Mouse (Mus musculus) E14TG2a.4 (cell line): ENCODE results near the gene Gp9.

ENCODE experiments used
- H3K27me3 ChIP-seq: 2 replicates; pipeline ENCODE4 v1.6.1; 2014; ENCODE audit warnings: low read length, control low read depth; ENCODE audit not compliant: insufficient read depth
- H3K36me3 ChIP-seq: 2 replicates; pipeline ENCODE4 v1.6.1; 2014; ENCODE audit warnings: low read length, control low read depth; ENCODE audit not compliant: insufficient read depth
- H3K4me1 ChIP-seq: replicated peaks from 2 replicates; pipeline ENCODE4 v1.6.1; 2014; ENCODE audit warnings: low read depth, low read length, control low read depth
- H3K4me3 ChIP-seq: replicated peaks from 2 replicates; pipeline ENCODE4 v1.5.1; 2014; ENCODE audit warnings: mild to moderate bottlenecking, low read length
- H3K9me3 ChIP-seq: 2 replicates; pipeline ENCODE4 v1.6.1; 2014; ENCODE audit warnings: low read length, control low read depth
- CTCF ChIP-seq: conservative IDR thresholded peaks from 2 replicates; pipeline ENCODE4 v1.5.1; 2014; ENCODE audit warnings: low read length
- NANOG ChIP-seq: IDR thresholded peaks from 2 replicates; pipeline ENCODE4 v1.6.1; 2014; ENCODE audit warnings: borderline replicate concordance, low read length, mixed read lengths
- POU5F1 ChIP-seq: IDR thresholded peaks from 2 replicates; pipeline ENCODE4 v1.6.1; 2014; ENCODE audit warnings: low read length, borderline replicate concordance

Gene Gp9

GRCm38 (mm10) chr6:87734136-87734535, 43.7 kb upstream of the Gp9 start:
- Histone ChIP-seq H3K36me3 (no peaks in the 10 kb centered on the region), H3K4me1 (peaks cover 25% of the 10 kb centered on the region), H3K9me3 (no peaks in the 10 kb centered on the region; the same call in 1 of the 2 replicates), H3K4me3 (no peak overlapping the region), H3K27me3 (peaks cover 86% of the 10 kb centered on the region)
- no peak for TF ChIP-seq NANOG
- TF ChIP-seq CTCF = no peak
- TF ChIP-seq POU5F1 = no peak

DNA sequence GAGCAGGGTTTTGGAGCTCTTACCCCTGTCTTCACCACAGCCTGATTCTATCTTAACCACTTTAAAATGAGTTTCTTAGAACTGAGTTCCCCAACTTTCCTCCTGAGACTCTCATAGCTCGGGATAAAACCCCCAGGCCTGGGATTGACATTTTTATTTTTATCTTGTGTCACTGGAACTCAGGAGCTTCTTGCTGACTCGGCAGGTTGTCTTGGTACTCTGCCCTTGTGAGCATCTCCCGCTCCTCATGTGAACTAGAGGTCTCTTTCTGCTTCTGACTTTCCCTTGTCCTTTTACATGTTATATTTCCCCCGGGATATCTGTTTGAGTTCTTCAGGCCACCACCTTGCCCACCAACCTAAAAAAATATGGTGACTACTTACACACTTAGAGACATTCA, 40.9 kb upstream of the Gp9 start:
- Histone ChIP-seq H3K27me3 (peaks cover 68% of the 10 kb centered on the region), H3K4me3 (no peak overlapping the region), H3K4me1 (peaks cover 13% of the 10 kb centered on the region), H3K36me3 (no peaks in the 10 kb centered on the region), H3K9me3 (no peaks in the 10 kb centered on the region; the same call in 1 of the 2 replicates)
- no peak for TF ChIP-seq CTCF
- TF ChIP-seq NANOG = no peak
- no peak for TF ChIP-seq POU5F1

- no peak overlapping the region for H3K4me3 ChIP-seq
- TF ChIP-seq POU5F1 (no peak), CTCF (no peak), NANOG (no peak)
- no peaks in the 10 kb centered on the region for H3K36me3 ChIP-seq
- peaks cover 6% of the 10 kb centered on the region for H3K4me1 ChIP-seq
- no peaks in the 10 kb centered on the region; the same call in 1 of the 2 replicates for H3K9me3 ChIP-seq
- peaks cover 57% of the 10 kb centered on the region for H3K27me3 ChIP-seq
Measured at GRCm38 (mm10) chr6:87737921-87738626, 39.8 kb upstream of the Gp9 start.

DNA sequence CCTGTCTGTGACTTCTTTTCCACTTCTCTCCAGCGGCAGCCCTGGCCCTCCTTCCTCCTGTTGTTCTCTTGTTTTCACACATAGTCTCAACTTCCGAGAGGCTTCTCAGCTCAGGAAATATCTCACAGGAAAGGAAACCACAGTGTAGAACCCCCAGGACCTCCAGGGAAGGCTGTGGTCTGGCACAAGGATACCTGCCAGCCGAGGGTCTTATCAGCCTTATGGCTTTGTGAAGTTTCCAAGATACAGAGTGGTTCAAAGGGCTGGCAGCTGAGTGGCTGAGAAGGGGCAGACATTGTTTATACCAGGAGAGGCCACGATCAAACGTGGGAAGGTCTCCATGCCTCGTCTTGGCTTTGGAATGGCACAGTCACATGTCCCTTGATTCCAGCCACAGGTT, 38.0 kb upstream of the Gp9 start:
- H3K4me3 ChIP-seq = no peak overlapping the region
- peaks cover 38% of the 10 kb centered on the region for H3K27me3 ChIP-seq
- H3K4me1 ChIP-seq = no peaks in the 10 kb centered on the region; the same call in 1 of the 2 replicates
- TF ChIP-seq POU5F1 = no peak
- no peak for TF ChIP-seq CTCF
- no peak for TF ChIP-seq NANOG
- no peaks in the 10 kb centered on the region for H3K36me3 ChIP-seq
- H3K9me3 ChIP-seq = no peaks in the 10 kb centered on the region; the same call in 1 of the 2 replicates

GRCm38 (mm10) chr6:87740496-87740895, 37.4 kb upstream of the Gp9 start:
- TF ChIP-seq NANOG (no peak), POU5F1 (no peak), CTCF (no peak)
- no peaks in the 10 kb centered on the region for H3K36me3 ChIP-seq
- no peaks in the 10 kb centered on the region; the same call in 1 of the 2 replicates for H3K4me1 ChIP-seq
- no peaks in the 10 kb centered on the region for H3K9me3 ChIP-seq
- H3K4me3 ChIP-seq = no peak overlapping the region
- H3K27me3 ChIP-seq = peaks cover 32% of the 10 kb centered on the region

DNA sequence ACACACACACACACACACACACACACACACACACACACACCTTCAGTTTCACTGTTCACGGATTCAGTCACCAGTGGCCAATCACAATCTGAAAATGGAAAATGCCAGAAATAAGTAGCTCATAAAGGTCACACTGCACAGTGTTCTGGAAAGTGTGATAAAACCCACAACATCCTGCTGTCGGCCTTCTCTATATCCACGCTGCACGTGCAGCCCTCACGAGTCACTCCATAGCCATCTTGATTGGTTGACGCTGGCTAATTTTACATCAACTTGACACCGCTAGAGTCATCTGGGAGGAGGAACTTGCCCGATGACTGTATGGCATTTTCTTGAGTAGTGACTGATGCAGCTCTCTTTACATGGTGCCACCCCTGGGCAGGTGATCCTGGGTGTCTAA, 35.9 kb upstream of the Gp9 start:
- Histone ChIP-seq H3K9me3 (no peaks in the 10 kb centered on the region), H3K36me3 (no peaks in the 10 kb centered on the region), H3K4me1 (no peaks in the 10 kb centered on the region; the same call in 1 of the 2 replicates), H3K4me3 (no peak overlapping the region), H3K27me3 (peaks cover 20% of the 10 kb centered on the region)
- no peak for TF ChIP-seq NANOG
- no peak for TF ChIP-seq POU5F1
- no peak for TF ChIP-seq CTCF

DNA sequence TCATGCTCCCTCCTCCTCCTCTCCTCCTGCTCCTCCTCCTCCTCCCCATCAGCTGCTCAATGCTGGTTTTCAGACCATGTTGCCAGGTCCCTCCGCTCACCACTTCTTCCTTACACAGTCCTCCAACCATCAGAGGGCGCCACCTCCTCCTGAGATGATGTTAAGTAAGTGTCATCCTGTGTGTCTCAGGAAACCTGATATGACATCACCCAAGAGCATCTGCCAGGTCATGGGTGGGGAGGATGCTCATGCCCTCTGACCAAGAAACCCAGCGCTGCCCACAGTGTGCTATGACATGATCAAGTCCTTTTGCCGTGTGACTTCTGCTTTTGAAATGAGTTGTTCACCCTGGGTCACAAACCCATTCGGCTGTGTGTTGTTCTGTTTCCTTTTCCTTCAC, 35.1 kb upstream of the Gp9 start:
- Histone ChIP-seq H3K36me3 (no peaks in the 10 kb centered on the region), H3K4me3 (no peak overlapping the region), H3K27me3 (peaks cover 17% of the 10 kb centered on the region), H3K9me3 (no peaks in the 10 kb centered on the region), H3K4me1 (no peaks in the 10 kb centered on the region; the same call in 1 of the 2 replicates)
- TF ChIP-seq CTCF (peak; percentile 36; the same call in 1 of the 2 replicates), POU5F1 (no peak), NANOG (no peak)

DNA sequence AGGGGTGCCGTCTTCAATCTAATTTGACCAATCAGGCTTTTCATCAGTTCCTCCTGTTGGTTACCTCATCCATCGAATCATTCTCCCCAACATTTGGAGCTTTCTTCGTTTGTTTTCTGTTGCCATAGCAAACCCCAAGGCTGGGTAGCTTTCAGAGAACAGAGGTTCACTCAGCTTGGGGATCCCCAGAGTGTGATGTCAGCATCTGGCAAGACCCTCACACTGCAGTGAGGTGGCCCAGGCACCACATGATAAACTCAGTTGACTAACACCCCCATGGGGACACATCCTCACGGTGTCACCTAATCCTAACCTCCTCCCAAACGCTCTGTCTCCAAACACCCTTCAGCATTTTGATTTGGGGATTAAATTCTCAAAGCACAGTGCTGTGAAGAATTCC, 34.6 kb upstream of the Gp9 start:
- Histone ChIP-seq H3K4me3 (no peak overlapping the region), H3K9me3 (no peaks in the 10 kb centered on the region), H3K36me3 (no peaks in the 10 kb centered on the region), H3K4me1 (no peaks in the 10 kb centered on the region), H3K27me3 (peaks cover 12% of the 10 kb centered on the region)
- TF ChIP-seq NANOG (no peak), POU5F1 (no peak), CTCF (no peak)

GRCm38 (mm10) chr6:87744632-87745031, 33.2 kb upstream of the Gp9 start:
- no peak for TF ChIP-seq CTCF
- no peaks in the 10 kb centered on the region for H3K4me1 ChIP-seq

More at GRCm38 (mm10) chr6:87744632-87745031, 33.2 kb upstream of the Gp9 start:
- H3K27me3 ChIP-seq = peaks cover 5% of the 10 kb centered on the region; the same call in 1 of the 2 replicates
- H3K9me3 ChIP-seq = peaks cover 9% of the 10 kb centered on the region; the same call in 1 of the 2 replicates
- H3K4me3 ChIP-seq = no peak overlapping the region
- H3K36me3 ChIP-seq = no peaks in the 10 kb centered on the region
